Mouse (Mus musculus): ENCODE results near the gene Gpr146. TPM values are rescaled to one million over a fixed set of nuclear protein-coding genes. Genes with fewer than 3 reads are reported as not detected.

Gpr146 gene
- polyA plus RNA-seq, 1 experiment from 2014 or later = 19.3 TPM

DNA sequence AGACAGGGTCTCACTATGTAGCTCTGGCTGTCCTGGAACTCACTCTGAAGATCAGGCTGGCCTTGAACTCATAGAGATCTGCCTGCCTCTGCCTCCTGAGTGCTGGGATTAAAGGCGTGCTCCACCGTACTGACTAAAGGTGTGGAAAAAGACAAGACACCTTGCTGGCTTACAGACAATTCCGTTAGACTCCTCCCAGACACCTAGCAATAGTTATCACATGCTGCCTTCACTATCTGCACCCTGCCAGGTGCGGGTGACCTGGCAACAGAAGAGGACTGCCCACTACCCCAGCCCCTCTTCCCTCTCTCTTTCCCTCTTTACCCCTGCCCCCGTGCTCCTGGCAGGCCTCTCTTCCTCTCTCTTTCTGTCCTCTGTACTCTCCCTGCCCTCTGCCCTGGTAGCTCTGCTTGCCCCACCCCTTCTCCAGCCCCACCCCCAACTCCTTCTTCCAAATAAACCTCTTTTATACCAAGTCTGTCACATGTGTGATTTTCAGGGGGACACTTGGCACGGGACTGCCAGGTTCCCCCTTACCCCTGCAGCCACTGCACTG is 3.5 kb upstream of the Gpr146 start:
- no peaks in the 10 kb centered on the region for H3K36me3 ChIP-seq
- H3K27me3 ChIP-seq (replicated peaks) = no peaks in the 10 kb centered on the region
- peak overlapping the region; percentile 67 for H3K27ac ChIP-seq
- no peaks in the 10 kb centered on the region for H3K9me3 ChIP-seq (replicated peaks)
- H3K9ac ChIP-seq = peak overlapping the region; percentile 49
- 53% methylated on average over 6 of the region's 6 CpGs for WGBS (ENCODE audit: insufficient replicate concordance)
- H3K4me2 ChIP-seq = 0 out of 2 replicates have a peak overlapping the region, but pooled peaks have one; percentile 21
- no peak overlapping the region for H3K4me3 ChIP-seq
- no peak for ATAC-seq
- peaks cover 96% of the 10 kb centered on the region for H3K4me1 ChIP-seq

DNA sequence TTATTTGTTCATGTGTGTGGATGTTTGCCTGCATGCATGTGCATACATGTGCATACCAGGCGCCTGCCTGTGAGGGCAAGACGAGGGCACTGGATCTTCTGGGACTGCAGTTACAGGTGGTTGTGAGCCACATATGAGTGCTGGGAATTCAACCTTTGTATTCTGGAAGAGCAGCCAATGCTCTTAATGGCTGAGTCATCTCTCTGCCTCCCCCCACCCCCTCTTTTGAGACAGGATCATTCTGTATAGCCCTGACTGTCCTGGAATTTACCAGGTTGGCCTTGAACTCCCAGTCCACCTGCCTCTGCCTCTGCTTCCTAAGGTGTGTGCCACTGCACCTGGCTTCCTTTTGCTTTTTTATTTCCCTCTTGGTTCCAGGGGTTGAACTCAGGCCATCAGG is 2.7 kb upstream of the Gpr146 start:
- no peak for ATAC-seq
- 78% methylated on average over 2 of the region's 2 CpGs for WGBS (ENCODE audit: insufficient replicate concordance)
- H3K9ac ChIP-seq = no peak overlapping the region
- no peak overlapping the region for H3K4me2 ChIP-seq
- no peaks in the 10 kb centered on the region for H3K27me3 ChIP-seq (replicated peaks)
- H3K9me3 ChIP-seq (replicated peaks) = no peaks in the 10 kb centered on the region
- peak overlapping the region; percentile 52; the same call in 1 of the 2 replicates for H3K27ac ChIP-seq
- peaks cover 97% of the 10 kb centered on the region for H3K4me1 ChIP-seq
- H3K36me3 ChIP-seq = no peaks in the 10 kb centered on the region
- H3K4me3 ChIP-seq = no peak overlapping the region

DNA sequence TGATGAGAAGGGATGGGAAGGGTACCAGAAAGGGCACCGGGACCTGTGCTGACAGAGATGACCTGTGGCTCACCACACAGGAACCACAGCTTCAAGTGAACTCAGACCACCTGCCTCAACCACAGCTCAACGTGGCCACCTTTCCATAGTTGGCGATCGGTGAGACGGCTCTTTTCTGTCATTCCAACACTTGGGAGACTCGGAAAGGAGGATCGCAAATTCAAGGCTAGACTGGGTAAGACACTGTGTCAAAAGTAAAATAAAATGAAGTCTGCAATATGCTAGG is 717 bp downstream of the Gpr146 start:
- H3K27ac ChIP-seq = peak overlapping the region; percentile 100
- H3K4me1 ChIP-seq = peaks cover 95% of the 10 kb centered on the region
- no peak for ATAC-seq
- peak overlapping the region; percentile 83 for H3K9ac ChIP-seq
- no peaks in the 10 kb centered on the region for H3K27me3 ChIP-seq (replicated peaks)
- no peaks in the 10 kb centered on the region for H3K9me3 ChIP-seq (replicated peaks)
- no peaks in the 10 kb centered on the region for H3K36me3 ChIP-seq
- 58% methylated on average over 7 of the region's 7 CpGs for WGBS (ENCODE audit: insufficient replicate concordance)
- peak overlapping the region; percentile 91 for H3K4me2 ChIP-seq
- peak overlapping the region; percentile 78; the same call in 1 of the 2 replicates for H3K4me3 ChIP-seq

DNA sequence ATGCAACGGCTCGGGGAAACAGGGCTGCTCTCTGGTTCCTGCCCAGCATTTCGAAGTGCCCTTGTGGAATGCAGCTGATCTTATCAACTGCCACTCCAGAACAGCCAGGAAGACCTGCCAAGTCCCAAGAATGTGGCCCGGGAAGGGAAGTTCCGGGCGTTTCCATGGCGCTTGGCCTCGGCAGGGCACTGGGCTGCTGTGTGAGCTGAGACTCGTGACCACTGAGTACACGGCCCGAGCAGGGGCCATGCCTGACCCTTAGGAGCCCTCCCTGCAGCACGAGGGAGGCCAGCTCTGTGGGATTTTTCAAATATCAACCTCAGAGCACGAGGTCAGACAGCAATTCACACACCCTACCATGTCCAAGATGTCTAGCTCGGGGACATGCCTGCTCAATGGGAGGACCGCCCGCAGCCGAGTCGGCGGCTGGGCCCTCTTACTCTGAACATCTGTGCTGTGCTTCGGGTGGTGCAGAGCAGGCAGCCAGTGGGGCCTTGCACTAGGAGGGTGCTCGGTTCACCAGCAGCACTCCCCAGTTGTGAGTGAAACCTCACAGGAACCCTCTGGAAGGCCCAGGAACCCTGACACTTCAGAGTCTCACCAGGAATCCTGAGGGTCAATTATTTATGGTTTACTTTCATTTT is 1.6 kb downstream of the Gpr146 start:
- H3K27ac ChIP-seq = peak overlapping the region; percentile 100
- no peaks in the 10 kb centered on the region for H3K9me3 ChIP-seq (replicated peaks)
- 14% methylated on average over 21 of the region's 21 CpGs for WGBS (ENCODE audit: insufficient replicate concordance)
- ATAC-seq = no peak
- H3K4me3 ChIP-seq = peak overlapping the region; percentile 78
- peaks cover 95% of the 10 kb centered on the region for H3K4me1 ChIP-seq
- H3K36me3 ChIP-seq = peaks cover 7% of the 10 kb centered on the region
- peak overlapping the region; percentile 91 for H3K4me2 ChIP-seq
- no peaks in the 10 kb centered on the region for H3K27me3 ChIP-seq (replicated peaks)
- H3K9ac ChIP-seq = peak overlapping the region; percentile 83

DNA sequence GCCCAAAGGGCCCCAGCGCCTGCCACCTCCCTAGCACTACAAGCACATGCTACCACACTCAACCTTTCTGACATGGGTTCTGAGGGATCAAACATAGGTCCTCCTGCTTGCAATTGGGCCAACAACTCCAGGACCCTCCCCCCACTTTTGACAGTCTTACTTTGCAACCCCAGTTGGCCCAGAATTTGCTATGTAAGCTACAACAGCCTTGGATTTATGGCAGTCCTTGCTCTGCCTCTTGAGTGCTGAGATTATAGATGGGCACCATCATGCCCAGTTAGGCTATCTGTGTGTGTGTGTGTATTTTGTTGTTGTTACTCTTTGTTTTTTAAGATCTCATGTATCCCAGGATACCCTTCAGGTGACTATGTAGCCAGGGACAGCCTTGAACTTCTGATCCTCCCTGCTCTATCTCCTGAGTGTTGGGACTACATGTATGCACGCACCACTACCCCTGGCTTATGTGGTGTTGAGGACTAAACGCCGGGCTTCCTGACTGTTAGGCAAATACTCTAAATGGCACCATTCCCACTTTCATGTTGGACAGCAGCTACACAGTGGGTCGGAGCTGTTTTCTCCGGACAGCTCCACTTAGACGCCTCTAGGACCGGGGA is 2.4 kb downstream of the Gpr146 start:
- peak overlapping the region; percentile 78 for H3K4me3 ChIP-seq
- 8% methylated on average over 8 of the region's 8 CpGs for WGBS (ENCODE audit: insufficient replicate concordance)
- H3K36me3 ChIP-seq = peaks cover 14% of the 10 kb centered on the region
- peak overlapping the region; percentile 91 for H3K4me2 ChIP-seq
- peak overlapping the region; percentile 100 for H3K27ac ChIP-seq
- peak overlapping the region; percentile 83 for H3K9ac ChIP-seq
- no peaks in the 10 kb centered on the region for H3K27me3 ChIP-seq (replicated peaks)
- no peaks in the 10 kb centered on the region for H3K9me3 ChIP-seq (replicated peaks)
- ATAC-seq = peak; percentile 6
- H3K4me1 ChIP-seq = peaks cover 95% of the 10 kb centered on the region

DNA sequence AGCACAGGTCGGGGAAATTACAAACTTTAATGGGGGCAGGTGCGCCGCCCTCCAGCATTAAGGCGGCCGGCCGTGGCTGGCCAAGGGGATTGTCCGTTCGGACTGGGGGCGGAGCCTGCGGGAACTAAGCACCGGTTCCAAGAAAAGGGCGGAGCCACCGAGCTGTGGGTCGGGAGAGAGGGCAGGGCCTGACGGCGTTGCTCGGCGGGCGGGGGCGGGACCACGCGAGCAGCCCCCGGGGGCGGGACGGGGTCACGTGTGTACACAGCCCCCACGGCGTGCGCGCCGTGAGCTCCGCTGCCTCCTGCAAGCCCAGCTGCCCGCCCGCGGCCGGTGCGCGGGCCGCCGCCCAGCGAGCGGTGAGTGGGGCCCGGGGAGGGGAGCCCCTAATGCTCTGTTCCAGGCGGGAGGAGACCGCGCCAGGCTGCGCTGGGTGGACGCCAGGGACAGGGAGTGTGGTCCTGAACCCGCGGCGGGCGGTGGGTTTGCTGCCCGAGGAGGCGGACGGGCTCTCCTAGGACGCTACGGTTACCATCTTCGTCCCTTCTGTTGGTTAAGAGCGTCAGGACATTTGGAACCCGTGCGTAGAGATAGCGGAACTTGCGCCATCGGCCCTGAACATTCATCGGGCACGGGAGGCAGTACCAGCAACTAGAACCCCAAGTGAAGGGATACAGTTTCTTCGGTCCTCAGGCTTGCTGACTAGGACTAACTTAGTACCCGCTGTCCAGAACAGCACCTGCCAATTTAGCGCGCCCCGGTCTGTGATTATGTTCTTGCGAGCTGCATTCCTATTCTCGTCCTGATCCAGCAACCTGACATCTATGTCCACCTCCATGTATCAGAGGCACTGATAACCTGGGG is 3.1 kb downstream of the Gpr146 start:
- WGBS (ENCODE audit: insufficient replicate concordance) = under 1% methylated on average over 73 of the region's 73 CpGs
- Histone ChIP-seq H3K9me3 (replicated peaks) (no peaks in the 10 kb centered on the region), H3K4me3 (peak overlapping the region; percentile 78), H3K4me1 (peaks cover 95% of the 10 kb centered on the region), H3K4me2 (peak overlapping the region; percentile 91), H3K9ac (peak overlapping the region; percentile 83), H3K27me3 (replicated peaks) (no peaks in the 10 kb centered on the region), H3K36me3 (peaks cover 22% of the 10 kb centered on the region), H3K27ac (peak overlapping the region; percentile 100)
- peak; percentile 71 for ATAC-seq

DNA sequence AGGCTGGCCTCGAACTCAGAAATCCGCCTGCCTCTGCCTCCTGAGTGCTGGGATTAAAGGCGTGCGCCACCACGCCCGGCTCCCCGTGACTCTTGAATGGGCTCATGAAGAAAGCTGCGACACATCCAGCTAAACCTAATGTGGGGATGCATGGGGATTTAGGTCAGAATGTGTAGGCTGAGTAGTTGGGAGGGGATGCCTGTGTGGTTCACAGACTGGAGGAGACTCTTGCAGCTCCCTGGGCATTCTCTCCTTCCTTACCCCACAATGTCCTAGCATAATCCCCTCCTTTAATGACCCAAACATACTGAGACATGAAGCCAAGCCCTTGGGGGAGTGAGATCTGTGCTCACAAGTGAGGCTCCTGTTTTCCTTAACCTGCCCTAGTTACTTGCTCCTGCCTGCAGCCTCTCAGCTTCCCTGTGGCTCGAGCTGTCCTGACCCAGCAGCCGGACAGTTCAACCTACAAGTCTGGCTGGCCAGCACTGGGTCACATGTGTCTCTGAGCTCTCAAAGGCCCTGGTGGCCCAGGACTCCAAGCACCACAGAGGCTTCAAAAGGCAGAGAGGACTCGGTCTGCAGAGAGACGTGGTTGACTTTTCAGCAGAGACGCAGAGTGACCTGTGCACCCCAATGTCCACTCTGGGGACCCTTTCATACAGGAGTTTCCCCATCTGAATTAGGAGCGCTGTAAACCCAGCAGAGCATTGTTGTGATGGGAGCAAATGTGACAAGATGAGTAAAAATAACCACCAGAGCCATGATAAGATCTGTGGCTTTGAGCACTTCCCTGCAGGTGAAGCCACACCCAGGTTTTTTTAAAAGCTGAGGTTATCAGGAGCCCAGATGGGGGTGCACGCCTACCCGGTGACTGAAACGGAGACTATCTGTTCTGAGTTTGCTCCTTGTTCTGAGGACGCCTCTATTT is 4.4 kb downstream of the Gpr146 start:
- H3K4me3 ChIP-seq = peak overlapping the region; percentile 78
- WGBS (ENCODE audit: insufficient replicate concordance) = 23% methylated on average over 18 of the region's 18 CpGs
- ATAC-seq = peak; percentile 59

DNA sequence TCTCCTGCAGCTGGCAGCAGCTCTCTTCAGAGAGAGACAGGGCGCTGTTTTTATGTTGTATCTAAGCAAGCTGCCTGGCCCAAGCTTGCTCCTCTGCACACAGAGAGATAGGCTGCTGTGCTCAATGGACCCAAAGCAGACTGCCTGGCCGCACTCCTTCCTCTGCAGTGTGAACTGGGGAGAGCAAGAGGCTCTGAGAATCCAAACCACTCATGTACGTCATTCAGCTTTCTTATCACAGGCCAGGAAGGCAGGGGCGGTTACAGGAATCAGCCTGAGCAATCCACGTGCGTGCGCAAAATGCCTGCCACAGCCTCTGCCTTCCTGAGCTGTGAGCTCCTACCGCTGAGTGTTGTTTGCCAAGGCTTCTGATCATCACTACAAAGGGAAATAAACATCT is 5.3 kb downstream of the Gpr146 start:
- Histone ChIP-seq H3K36me3 (peaks cover 37% of the 10 kb centered on the region), H3K4me3 (peak overlapping the region; percentile 78), H3K9ac (peak overlapping the region; percentile 83), H3K4me1 (peaks cover 95% of the 10 kb centered on the region), H3K27ac (peak overlapping the region; percentile 100), H3K9me3 (replicated peaks) (no peaks in the 10 kb centered on the region), H3K27me3 (replicated peaks) (no peaks in the 10 kb centered on the region), H3K4me2 (peak overlapping the region; percentile 91)
- 6% methylated on average over 8 of the region's 8 CpGs for WGBS (ENCODE audit: insufficient replicate concordance)
- peak; percentile 73 for ATAC-seq

More for the DNA sequence above, 4.4 kb downstream of the Gpr146 start:
- Histone ChIP-seq H3K4me2 (peak overlapping the region; percentile 91), H3K9me3 (replicated peaks) (no peaks in the 10 kb centered on the region), H3K27ac (peak overlapping the region; percentile 100), H3K9ac (peak overlapping the region; percentile 83), H3K36me3 (peaks cover 32% of the 10 kb centered on the region), H3K27me3 (replicated peaks) (no peaks in the 10 kb centered on the region), H3K4me1 (peaks cover 95% of the 10 kb centered on the region)

DNA sequence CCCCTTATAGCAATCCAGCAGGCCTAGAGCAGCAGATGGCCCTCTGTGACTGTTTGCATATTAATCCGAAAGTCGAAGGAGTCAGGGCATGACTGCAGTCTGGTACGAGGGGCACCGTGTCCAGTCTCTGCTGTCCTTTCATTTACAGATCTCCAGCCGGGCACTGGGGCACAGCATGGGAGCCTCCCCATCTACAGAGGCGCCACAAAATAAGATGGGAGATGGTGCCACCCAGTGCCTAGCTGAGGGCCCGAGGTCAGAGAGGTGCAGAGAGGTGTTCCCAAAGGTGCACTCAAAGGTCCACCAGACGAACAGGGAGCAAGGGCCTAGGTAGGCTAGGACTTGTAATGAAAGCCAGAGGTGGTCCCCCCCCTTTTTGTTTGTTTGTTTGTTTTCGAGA is 5.7 kb downstream of the Gpr146 start:
- peak overlapping the region; percentile 78 for H3K4me3 ChIP-seq

DNA sequence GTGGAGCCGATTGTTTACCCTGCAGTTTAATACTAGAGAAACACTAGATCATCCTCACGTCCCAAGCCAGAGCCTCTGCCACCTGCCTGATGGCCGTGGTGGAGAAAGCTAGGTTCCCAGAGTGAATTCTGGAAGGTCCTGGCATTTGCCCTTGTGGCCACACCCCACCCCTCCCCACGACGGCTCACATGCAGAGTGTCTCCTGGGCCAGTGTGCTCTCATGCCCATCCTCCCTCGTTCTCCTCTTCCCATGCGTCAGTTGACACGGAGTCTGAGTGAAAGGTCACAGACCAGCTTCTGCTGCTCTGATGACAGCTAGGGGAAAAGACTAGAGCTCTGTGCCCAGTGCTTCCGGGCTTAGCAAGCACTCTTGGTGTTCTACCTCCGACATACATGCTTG is 7.0 kb downstream of the Gpr146 start:
- WGBS (ENCODE audit: insufficient replicate concordance) = 60% methylated on average over 10 of the region's 10 CpGs
- Histone ChIP-seq H3K4me1 (peaks cover 95% of the 10 kb centered on the region), H3K27ac (peak overlapping the region; percentile 100), H3K27me3 (replicated peaks) (no peaks in the 10 kb centered on the region), H3K36me3 (peaks cover 45% of the 10 kb centered on the region), H3K4me3 (no peak overlapping the region), H3K4me2 (peak overlapping the region; percentile 91), H3K9me3 (replicated peaks) (no peaks in the 10 kb centered on the region), H3K9ac (peak overlapping the region; percentile 83)
- no peak for ATAC-seq

More for the DNA sequence above, 5.7 kb downstream of the Gpr146 start:
- Histone ChIP-seq H3K27ac (peak overlapping the region; percentile 100), H3K36me3 (peaks cover 41% of the 10 kb centered on the region), H3K9me3 (replicated peaks) (no peaks in the 10 kb centered on the region), H3K27me3 (replicated peaks) (no peaks in the 10 kb centered on the region), H3K4me1 (peaks cover 95% of the 10 kb centered on the region), H3K4me2 (peak overlapping the region; percentile 91), H3K9ac (peak overlapping the region; percentile 83)
- WGBS (ENCODE audit: insufficient replicate concordance) = 43% methylated on average over 9 of the region's 9 CpGs
- ATAC-seq = no peak

DNA sequence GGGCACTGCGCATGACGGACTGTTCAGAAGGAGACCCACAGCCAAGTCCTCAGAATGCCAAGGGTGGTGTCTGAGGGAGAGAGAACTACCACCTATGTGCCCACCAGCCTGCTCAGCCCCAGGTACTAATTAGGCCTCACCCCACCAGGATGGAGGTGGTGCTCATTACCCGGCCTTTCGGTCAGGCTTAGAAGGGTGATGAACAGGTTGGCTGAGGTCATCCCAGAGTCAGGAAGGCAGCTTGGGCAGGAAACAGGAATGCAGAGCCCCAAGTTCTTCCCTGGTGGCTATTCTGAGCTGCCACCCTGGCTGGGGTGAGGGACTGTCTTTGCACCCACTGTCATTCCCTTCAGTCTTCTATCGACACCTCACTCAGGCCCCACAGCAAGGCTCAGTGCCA is 8.6 kb downstream of the Gpr146 start:
- Histone ChIP-seq H3K36me3 (peaks cover 48% of the 10 kb centered on the region), H3K4me1 (peaks cover 97% of the 10 kb centered on the region), H3K4me3 (peak overlapping the region; percentile 1; the same call in 1 of the 2 replicates), H3K9me3 (replicated peaks) (no peaks in the 10 kb centered on the region), H3K27me3 (replicated peaks) (no peaks in the 10 kb centered on the region), H3K27ac (peak overlapping the region; percentile 100), H3K9ac (peak overlapping the region; percentile 93; the same call in 1 of the 2 replicates), H3K4me2 (peak overlapping the region; percentile 91)
- 88% methylated on average over 5 of the region's 5 CpGs for WGBS (ENCODE audit: insufficient replicate concordance)
- no peak for ATAC-seq

Data from liver, embryonic 12.5 days (tissue).